Mouse (Mus musculus): Measurements from ENCODE around the gene Atp5l.
"Not testable (repeated sequence)": the region's sequence is repeated elsewhere in the genome, so short reads cannot be mapped to it uniquely, and the experiment has no call there.

Gene Atp5l

GRCm38 (mm10) chr9:44920374-44921122, at the start of gene Atp5l:
Atp5l (minus strand) TSS chr9:44920742.
- DNase-seq (ENCODE audit: low spot score in 2 of 2), result peak; percentile 41 to 75

- no peak for DNase-seq (ENCODE audit: low spot score in 2 of 2)
Observed at GRCm38 (mm10) chr9:44969450-44969849, 48.9 kb upstream of the Atp5l start.

GRCm38 (mm10) chr9:44967763-44968162, 47.2 kb upstream of the Atp5l start:
- not testable (repeated sequence) for DNase-seq (ENCODE audit: low spot score in 2 of 2)

- DNase-seq (ENCODE audit: low spot score in 2 of 2), result peak; percentile 38 to 61
Observed at GRCm38 (mm10) chr9:44966815-44967242, 46.3 kb upstream of the Atp5l start.

- no peak for DNase-seq (ENCODE audit: low spot score in 2 of 2)
Observed at GRCm38 (mm10) chr9:44965833-44966466, 45.4 kb upstream of the Atp5l start.

- DNase-seq (ENCODE audit: low spot score in 2 of 2), result peak; percentile 99 to 100
Observed at GRCm38 (mm10) chr9:44965126-44965832, 44.7 kb upstream of the Atp5l start, which contains the start of gene Ube4a. Ube4a (minus strand) TSS chr9:44965600.

GRCm38 (mm10) chr9:44954432-44954831, 33.9 kb upstream of the Atp5l start:
- no peak for DNase-seq (ENCODE audit: low spot score in 2 of 2)

- no peak for DNase-seq (ENCODE audit: low spot score in 2 of 2)
Observed at GRCm38 (mm10) chr9:44947836-44948235, 27.3 kb upstream of the Atp5l start.

GRCm38 (mm10) chr9:44946185-44946695, 25.7 kb upstream of the Atp5l start:
- DNase-seq (ENCODE audit: low spot score in 2 of 2), result no peak

- no peak for DNase-seq (ENCODE audit: low spot score in 2 of 2)
Observed at GRCm38 (mm10) chr9:44942421-44942820, 21.9 kb upstream of the Atp5l start.

- DNase-seq (ENCODE audit: low spot score in 2 of 2), result no peak
Observed at GRCm38 (mm10) chr9:44941756-44942155, 21.2 kb upstream of the Atp5l start.

GRCm38 (mm10) chr9:44921543-44921942, 1.0 kb upstream of the Atp5l start:
- no peak for DNase-seq (ENCODE audit: low spot score in 2 of 2)

GRCm38 (mm10) chr9:44921123-44921468, 554 bp upstream of the Atp5l start:
- no peak for DNase-seq (ENCODE audit: low spot score in 2 of 2)

- no peak for DNase-seq (ENCODE audit: low spot score in 2 of 2)
Observed at GRCm38 (mm10) chr9:44919606-44920005, 936 bp downstream of the Atp5l start.

GRCm38 (mm10) chr9:44916196-44916595, 4.3 kb downstream of the Atp5l start:
- peak in 1 of 2 experiments; percentile 24 for DNase-seq (ENCODE audit: low spot score in 2 of 2)

- no peak for DNase-seq (ENCODE audit: low spot score in 2 of 2)
Observed at GRCm38 (mm10) chr9:44914706-44915105, 5.8 kb downstream of the Atp5l start.

- DNase-seq (ENCODE audit: low spot score in 2 of 2), result no peak
Observed at GRCm38 (mm10) chr9:44911365-44911764, 9.2 kb downstream of the Atp5l start.

GRCm38 (mm10) chr9:44905620-44906019, 14.9 kb downstream of the Atp5l start:
- no peak for DNase-seq (ENCODE audit: low spot score in 2 of 2)

- peak in 1 of 2 experiments; percentile 10 for DNase-seq (ENCODE audit: low spot score in 2 of 2)
Observed at GRCm38 (mm10) chr9:44904964-44905363, 15.6 kb downstream of the Atp5l start.

GRCm38 (mm10) chr9:44903856-44904255, 16.7 kb downstream of the Atp5l start:
- no peak for DNase-seq (ENCODE audit: low spot score in 2 of 2)

- no peak for DNase-seq (ENCODE audit: low spot score in 2 of 2)
Observed at GRCm38 (mm10) chr9:44900402-44900801, 20.1 kb downstream of the Atp5l start.

GRCm38 (mm10) chr9:44899716-44900115, 20.8 kb downstream of the Atp5l start:
- DNase-seq (ENCODE audit: low spot score in 2 of 2), result no peak
